Mouse (Mus musculus): ENCODE data around the gene Bcl2. TPM values are rescaled to one million over a fixed set of nuclear protein-coding genes. Genes with fewer than 3 reads are reported as not detected.
A peak's percentile ranks its signal among the peaks of the same experiment; 100 is the strongest.

The Bcl2 gene
- polyA plus RNA-seq, 1 experiment from 2014 or later, result 26.7 TPM

- Histone ChIP-seq H3K27me3 (no peaks in the 10 kb centered on the region), H3K4me2 (no peak overlapping the region), H3K9ac (no peak overlapping the region), H3K9me3 (replicated peaks) (no peaks in the 10 kb centered on the region), H3K36me3 (no peaks in the 10 kb centered on the region), H3K4me1 (no peaks in the 10 kb centered on the region), H3K27ac (no peak overlapping the region), H3K4me3 (replicated peaks) (no peak overlapping the region)
- 90% methylated on average over 9 of the region's 9 CpGs for WGBS
- ATAC-seq (replicated peaks; ENCODE audit: low FRiP score), result no peak
Measured at GRCm38 (mm10) chr1:106529570-106529969, 184.5 kb downstream of the Bcl2 start.

GRCm38 (mm10) chr1:106527537-106527936 lies 186.5 kb downstream of the Bcl2 start:
- H3K27ac ChIP-seq, result no peak overlapping the region
- H3K4me2 ChIP-seq, result no peak overlapping the region
- WGBS, result 78% methylated on average over 1 of the region's 1 CpGs
- H3K36me3 ChIP-seq, result no peaks in the 10 kb centered on the region
- no peaks in the 10 kb centered on the region for H3K27me3 ChIP-seq
- H3K9me3 ChIP-seq (replicated peaks), result no peaks in the 10 kb centered on the region
- H3K4me3 ChIP-seq (replicated peaks), result no peak overlapping the region
- no peak overlapping the region for H3K9ac ChIP-seq
- peaks cover 7% of the 10 kb centered on the region; the same call in 1 of the 2 replicates for H3K4me1 ChIP-seq
- ATAC-seq (replicated peaks; ENCODE audit: low FRiP score), result no peak

GRCm38 (mm10) chr1:106526751-106527150 lies 187.3 kb downstream of the Bcl2 start:
- H3K27ac ChIP-seq, result no peak overlapping the region
- peaks cover 7% of the 10 kb centered on the region; the same call in 1 of the 2 replicates for H3K4me1 ChIP-seq
- 78% methylated on average over 7 of the region's 7 CpGs for WGBS
- no peak overlapping the region for H3K9ac ChIP-seq
- no peaks in the 10 kb centered on the region for H3K9me3 ChIP-seq (replicated peaks)
- ATAC-seq (replicated peaks; ENCODE audit: low FRiP score), result no peak
- no peak overlapping the region for H3K4me2 ChIP-seq
- H3K36me3 ChIP-seq, result no peaks in the 10 kb centered on the region
- H3K4me3 ChIP-seq (replicated peaks), result no peak overlapping the region
- no peaks in the 10 kb centered on the region for H3K27me3 ChIP-seq

GRCm38 (mm10) chr1:106526112-106526511 lies 188.0 kb downstream of the Bcl2 start:
- no peak overlapping the region for H3K27ac ChIP-seq
- H3K4me1 ChIP-seq, result peaks cover 7% of the 10 kb centered on the region; the same call in 1 of the 2 replicates
- no peaks in the 10 kb centered on the region for H3K36me3 ChIP-seq
- no peak overlapping the region for H3K4me2 ChIP-seq
- 83% methylated on average over 3 of the region's 3 CpGs for WGBS
- no peaks in the 10 kb centered on the region for H3K27me3 ChIP-seq
- ATAC-seq (replicated peaks; ENCODE audit: low FRiP score), result no peak
- H3K9ac ChIP-seq, result no peak overlapping the region
- no peaks in the 10 kb centered on the region for H3K9me3 ChIP-seq (replicated peaks)
- no peak overlapping the region for H3K4me3 ChIP-seq (replicated peaks)

GRCm38 (mm10) chr1:106523741-106524140 lies 190.3 kb downstream of the Bcl2 start:
- Histone ChIP-seq H3K27ac (no peak overlapping the region), H3K4me1 (peaks cover 7% of the 10 kb centered on the region; the same call in 1 of the 2 replicates), H3K27me3 (no peaks in the 10 kb centered on the region), H3K4me2 (no peak overlapping the region), H3K9me3 (replicated peaks) (no peaks in the 10 kb centered on the region), H3K9ac (no peak overlapping the region), H3K36me3 (no peaks in the 10 kb centered on the region), H3K4me3 (replicated peaks) (no peak overlapping the region)
- ATAC-seq (replicated peaks; ENCODE audit: low FRiP score), result no peak
- WGBS, result 72% methylated on average over 6 of the region's 6 CpGs

- 73% methylated on average over 5 of the region's 5 CpGs for WGBS
- H3K4me2 ChIP-seq, result no peak overlapping the region
- ATAC-seq (replicated peaks; ENCODE audit: low FRiP score), result no peak
Measured at GRCm38 (mm10) chr1:106523009-106523408, 191.1 kb downstream of the Bcl2 start.

GRCm38 (mm10) chr1:106517591-106518177 lies 196.4 kb downstream of the Bcl2 start:
- Histone ChIP-seq H3K27me3 (no peaks in the 10 kb centered on the region), H3K9ac (no peak overlapping the region), H3K4me3 (replicated peaks) (no peak overlapping the region), H3K27ac (no peak overlapping the region), H3K4me1 (peaks cover 5% of the 10 kb centered on the region; the same call in 1 of the 2 replicates), H3K36me3 (no peaks in the 10 kb centered on the region), H3K4me2 (no peak overlapping the region), H3K9me3 (replicated peaks) (no peaks in the 10 kb centered on the region)
- 89% methylated on average over 6 of the region's 6 CpGs for WGBS
- no peak for ATAC-seq (replicated peaks; ENCODE audit: low FRiP score)

More at GRCm38 (mm10) chr1:106523009-106523408, 191.1 kb downstream of the Bcl2 start:
- H3K9ac ChIP-seq, result no peak overlapping the region
- no peaks in the 10 kb centered on the region for H3K27me3 ChIP-seq
- no peak overlapping the region for H3K4me3 ChIP-seq (replicated peaks)
- H3K36me3 ChIP-seq, result no peaks in the 10 kb centered on the region
- H3K27ac ChIP-seq, result no peak overlapping the region
- peaks cover 7% of the 10 kb centered on the region; the same call in 1 of the 2 replicates for H3K4me1 ChIP-seq
- H3K9me3 ChIP-seq (replicated peaks), result no peaks in the 10 kb centered on the region

GRCm38 (mm10) chr1:106517099-106517498 lies 197.0 kb downstream of the Bcl2 start:
- Histone ChIP-seq H3K4me2 (no peak overlapping the region), H3K4me1 (peaks cover 5% of the 10 kb centered on the region; the same call in 1 of the 2 replicates), H3K36me3 (no peaks in the 10 kb centered on the region), H3K9ac (no peak overlapping the region), H3K9me3 (replicated peaks) (no peaks in the 10 kb centered on the region), H3K27me3 (no peaks in the 10 kb centered on the region), H3K27ac (no peak overlapping the region), H3K4me3 (replicated peaks) (no peak overlapping the region)
- WGBS, result 93% methylated on average over 1 of the region's 1 CpGs
- no peak for ATAC-seq (replicated peaks; ENCODE audit: low FRiP score)

- no peaks in the 10 kb centered on the region for H3K9me3 ChIP-seq (replicated peaks)
- no peak overlapping the region for H3K27ac ChIP-seq
- no peak overlapping the region for H3K4me3 ChIP-seq (replicated peaks)
- H3K9ac ChIP-seq, result no peak overlapping the region
- no peak overlapping the region for H3K4me2 ChIP-seq
- no peaks in the 10 kb centered on the region for H3K36me3 ChIP-seq
- peaks cover 5% of the 10 kb centered on the region; the same call in 1 of the 2 replicates for H3K4me1 ChIP-seq
- H3K27me3 ChIP-seq, result no peaks in the 10 kb centered on the region
- WGBS, result 84% methylated on average over 6 of the region's 6 CpGs
- ATAC-seq (replicated peaks; ENCODE audit: low FRiP score), result no peak
Measured at GRCm38 (mm10) chr1:106515611-106516010, 198.5 kb downstream of the Bcl2 start.

- 52% methylated on average over 7 of the region's 7 CpGs for WGBS
- Histone ChIP-seq H3K9ac (no peak overlapping the region), H3K27me3 (no peaks in the 10 kb centered on the region), H3K36me3 (no peaks in the 10 kb centered on the region), H3K27ac (no peak overlapping the region), H3K4me2 (no peak overlapping the region), H3K4me1 (peaks cover 5% of the 10 kb centered on the region; the same call in 1 of the 2 replicates), H3K4me3 (replicated peaks) (no peak overlapping the region), H3K9me3 (replicated peaks) (no peaks in the 10 kb centered on the region)
- ATAC-seq (replicated peaks; ENCODE audit: low FRiP score), result no peak
Measured at GRCm38 (mm10) chr1:106513890-106514643, 200.0 kb downstream of the Bcl2 start.

- Histone ChIP-seq H3K4me3 (replicated peaks) (no peak overlapping the region), H3K27ac (no peak overlapping the region), H3K36me3 (no peaks in the 10 kb centered on the region), H3K4me2 (no peak overlapping the region), H3K4me1 (peaks cover 5% of the 10 kb centered on the region; the same call in 1 of the 2 replicates), H3K9ac (no peak overlapping the region), H3K9me3 (replicated peaks) (no peaks in the 10 kb centered on the region), H3K27me3 (no peaks in the 10 kb centered on the region)
- ATAC-seq (replicated peaks; ENCODE audit: low FRiP score), result no peak; the same call in 1 of the 2 replicates
- WGBS, result 72% methylated on average over 4 of the region's 4 CpGs
Measured at GRCm38 (mm10) chr1:106513481-106513880, 200.6 kb downstream of the Bcl2 start.

GRCm38 (mm10) chr1:106511593-106511992 lies 202.5 kb downstream of the Bcl2 start:
- no peak overlapping the region for H3K4me2 ChIP-seq
- no peaks in the 10 kb centered on the region for H3K9me3 ChIP-seq (replicated peaks)
- H3K36me3 ChIP-seq, result no peaks in the 10 kb centered on the region
- H3K27ac ChIP-seq, result no peak overlapping the region
- whole genome bisulfite sequencing, result 16% methylated on average over 6 of the region's 6 CpGs
- H3K4me1 ChIP-seq, result peaks cover 5% of the 10 kb centered on the region; the same call in 1 of the 2 replicates
- no peak overlapping the region for H3K4me3 ChIP-seq (replicated peaks)
- H3K27me3 ChIP-seq, result no peaks in the 10 kb centered on the region
- ATAC-seq (replicated peaks; ENCODE audit: low FRiP score), result peak; percentile 93
- H3K9ac ChIP-seq, result no peak overlapping the region

Measured in kidney, embryonic 15.5 days (tissue).